Mouse (Mus musculus) embryo, embryonic 11 days (tissue): ENCODE data around the gene Ap3b1.
A peak's percentile ranks its signal among the peaks of the same experiment; 100 is the strongest.

Source experiments
- DNase-seq: peaks from one replicate; pipeline ENCODE4 v3.0.0-alpha.2; 2015

Gene Ap3b1

GRCm38 (mm10) chr13:94459143-94459542 is 100.4 kb downstream of the Ap3b1 start:
- DNase-seq: no peak

GRCm38 (mm10) chr13:94464221-94464620 is 105.5 kb downstream of the Ap3b1 start:
- no peak for DNase-seq

- no peak for DNase-seq
Measured at GRCm38 (mm10) chr13:94468551-94468950, 109.8 kb downstream of the Ap3b1 start.

- no peak for DNase-seq
Measured at GRCm38 (mm10) chr13:94471009-94471672, 112.4 kb downstream of the Ap3b1 start.

GRCm38 (mm10) chr13:94476208-94476607 is 117.4 kb downstream of the Ap3b1 start:
- no peak for DNase-seq

GRCm38 (mm10) chr13:94480256-94480655 is 121.5 kb downstream of the Ap3b1 start:
- no peak for DNase-seq

GRCm38 (mm10) chr13:94490684-94491083 is 131.9 kb downstream of the Ap3b1 start:
- DNase-seq: no peak

GRCm38 (mm10) chr13:94491159-94491558 is 132.4 kb downstream of the Ap3b1 start:
- DNase-seq: no peak

- DNase-seq: no peak
Measured at GRCm38 (mm10) chr13:94497521-94497920, 138.8 kb downstream of the Ap3b1 start.

GRCm38 (mm10) chr13:94506411-94506810 is 147.7 kb downstream of the Ap3b1 start:
- no peak for DNase-seq

GRCm38 (mm10) chr13:94508344-94508743 is 149.6 kb downstream of the Ap3b1 start:
- no peak for DNase-seq

- DNase-seq: peak; percentile 24
Measured at GRCm38 (mm10) chr13:94513157-94513767, 154.5 kb downstream of the Ap3b1 start.

- DNase-seq: no peak
Measured at GRCm38 (mm10) chr13:94513898-94514297, 155.1 kb downstream of the Ap3b1 start.

GRCm38 (mm10) chr13:94514992-94515391 is 156.2 kb downstream of the Ap3b1 start:
- DNase-seq: no peak

GRCm38 (mm10) chr13:94516532-94516931 is 157.8 kb downstream of the Ap3b1 start:
- DNase-seq: no peak

GRCm38 (mm10) chr13:94518176-94518575 is 159.4 kb downstream of the Ap3b1 start:
- no peak for DNase-seq

- DNase-seq: no peak
Measured at GRCm38 (mm10) chr13:94519276-94519675, 160.5 kb downstream of the Ap3b1 start.

GRCm38 (mm10) chr13:94523213-94523612 is 164.5 kb downstream of the Ap3b1 start:
- no peak for DNase-seq

- no peak for DNase-seq
Measured at GRCm38 (mm10) chr13:94524669-94525238, 166.0 kb downstream of the Ap3b1 start.

GRCm38 (mm10) chr13:94529138-94529537 is 170.4 kb downstream of the Ap3b1 start:
- DNase-seq: no peak

- DNase-seq: no peak
Measured at GRCm38 (mm10) chr13:94533516-94533915, 174.8 kb downstream of the Ap3b1 start.

GRCm38 (mm10) chr13:94537336-94537735 is 178.6 kb downstream of the Ap3b1 start:
- DNase-seq: no peak

GRCm38 (mm10) chr13:94539851-94540646 is 181.3 kb downstream of the Ap3b1 start:
- DNase-seq: no peak

- DNase-seq: no peak
Measured at GRCm38 (mm10) chr13:94542061-94542460, 183.3 kb downstream of the Ap3b1 start.
